Mouse (Mus musculus): ENCODE results near the gene Gm3015. TPM values are rescaled to one million over a fixed set of nuclear protein-coding genes. Genes with fewer than 3 reads are reported as not detected.
"Not testable (repeated sequence)": the region's sequence is repeated elsewhere in the genome, so short reads cannot be mapped to it uniquely, and the experiment has no call there.

The Gm3015 gene
- not detected in 2 replicates for polyA plus RNA-seq (2012; ENCODE audit: insufficient read depth, low replicate concordance)

DNA sequence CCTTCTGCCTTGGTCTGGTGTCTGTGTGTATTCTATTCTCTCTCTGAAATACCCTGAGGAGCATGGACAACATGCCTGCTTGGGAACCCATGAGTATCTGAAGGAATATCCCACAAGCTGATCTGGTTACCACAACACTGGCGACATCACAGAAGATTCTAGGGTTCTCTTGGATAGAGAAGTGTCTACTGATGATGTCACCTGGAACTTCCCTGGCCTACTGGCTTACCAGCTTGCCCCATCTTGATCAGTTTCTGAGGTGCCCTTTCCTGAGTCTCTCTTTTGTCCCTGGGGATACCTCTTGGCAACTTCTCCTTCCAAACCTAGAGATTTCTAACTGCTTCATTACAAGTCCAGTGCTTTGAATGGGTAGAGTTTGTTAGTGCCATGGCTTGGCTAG, at the start of gene Gm3015:
Gm3015 (minus strand) TSS at position 101 of the 400 bp plus-strand sequence.
- not testable (repeated sequence) for H3K9me3 ChIP-seq; H3K4me3 ChIP-seq (replicated peaks); H3K4me1 ChIP-seq; H3K27me3 ChIP-seq (replicated peaks); H3K36me3 ChIP-seq (replicated peaks; ENCODE audit: low read length)

- not testable (repeated sequence) for H3K27me3 ChIP-seq (replicated peaks); H3K4me1 ChIP-seq; H3K9me3 ChIP-seq; H3K36me3 ChIP-seq (replicated peaks; ENCODE audit: low read length); H3K4me3 ChIP-seq (replicated peaks)
Observed at GRCm38 (mm10) chr14:42797887-42798286, 29.3 kb upstream of the Gm3015 start, which contains the start of gene Gm10377. Gene Gm10377, minus strand, starts transcription at chr14:42797987.

Other genes starting within 250 kb of the Gm3015 start
- not detected in 2 replicates for gene Gm8024, start 244.5 kb downstream of the Gm3015 start, polyA plus RNA-seq (2012; ENCODE audit: insufficient read depth, low replicate concordance)
- not detected in 2 replicates for gene Gm17124, start 168.9 kb downstream of the Gm3015 start, polyA plus RNA-seq (2012; ENCODE audit: insufficient read depth, low replicate concordance)
- not detected in 2 replicates for gene Gm3633, start 126.9 kb downstream of the Gm3015 start, polyA plus RNA-seq (2012; ENCODE audit: insufficient read depth, low replicate concordance)
- gene Gm10378, start 112.9 kb downstream of the Gm3015 start, polyA plus RNA-seq (2012; ENCODE audit: insufficient read depth, low replicate concordance), result not detected in 2 replicates
- gene Gm10377, start 29.2 kb upstream of the Gm3015 start, polyA plus RNA-seq (2012; ENCODE audit: insufficient read depth, low replicate concordance), result not detected in 2 replicates
- gene Gm21977, start 84.7 kb upstream of the Gm3015 start, polyA plus RNA-seq (2012; ENCODE audit: insufficient read depth, low replicate concordance), result not detected in 2 replicates
- gene Gm8082, start 224.8 kb upstream of the Gm3015 start, polyA plus RNA-seq (2012; ENCODE audit: insufficient read depth, low replicate concordance), result not detected in 2 replicates
- gene Gm10376, start 246.8 kb upstream of the Gm3015 start, polyA plus RNA-seq (2012; ENCODE audit: insufficient read depth, low replicate concordance), result not detected in 2 replicates

Measured in megakaryocyte, embryonic 14.5 days (primary cell).